Mouse (Mus musculus): ENCODE measurements around the gene Rbm8a2.

- TF ChIP-seq CTCF (IDR thresholded peaks at IDR 0.05; ENCODE audit: borderline replicate concordance, insufficient read depth, low read depth, low read length) (no peak), POLR2A (IDR thresholded peaks at IDR 0.05; ENCODE audit: borderline replicate concordance, insufficient read depth, low read length) (no peak)
These were observed 11.7 kb downstream of the Rbm8a2 start for GRCm38 (mm10) chr1:175967004-175967745.

Measured in cerebellum, adult 2 months (tissue).